Mouse (Mus musculus) bone marrow, adult 2 months (tissue): ENCODE data around the gene Rhot2. TPM values are rescaled to one million over a fixed set of nuclear protein-coding genes. Genes with fewer than 3 reads are reported as not detected.
A peak's percentile ranks its signal among the peaks of the same experiment; 100 is the strongest.

Experiments
- H3K27ac ChIP-seq: fragments of 200-500 bp; 2 replicates; pipeline ENCODE4 v1.5.1; 2012; ENCODE audit warnings: low read depth, mild to moderate bottlenecking, control low read depth, inconsistent platforms, low read length; ENCODE audit not compliant: control insufficient read depth, poor library complexity, insufficient read depth
- H3K4me1 ChIP-seq: fragments of 200-500 bp; 2 replicates; pipeline ENCODE4 v1.6.1; 2011; ENCODE audit warnings: low read length; ENCODE audit not compliant: control insufficient read depth, insufficient read depth
- H3K4me3 ChIP-seq: fragments of 200-500 bp; replicated peaks from 2 replicates; pipeline ENCODE3; 2011; ENCODE audit warnings: mild to moderate bottlenecking, low read depth, low read length, control low read depth; ENCODE audit not compliant: control insufficient read depth
- CTCF ChIP-seq: fragments of 200-500 bp; IDR thresholded peaks from 2 replicates; pipeline ENCODE4 v1.5.1; 2011; ENCODE audit warnings: low read length, control low read depth; ENCODE audit not compliant: control insufficient read depth, insufficient read depth
- POLR2A ChIP-seq: fragments of 200-500 bp; IDR thresholded peaks from 2 replicates; pipeline ENCODE4 v1.6.1; 2011; ENCODE audit warnings: low read depth, mild to moderate bottlenecking, control low read depth, low read length, borderline replicate concordance; ENCODE audit not compliant: control insufficient read depth
- WGBS: fragments of 180-500 bp; shearing (Covaris S2); methylation state at CpG from one replicate; pipeline ENCODE4 v1.1.7; 2018; 5-methylcytosine and 5-hydroxymethylcytosine counted together
- polyA plus RNA-seq: library from polyadenylated mRNA; stranded (reverse); fragments of >200 nt; gene quantifications from 2 replicates; pipeline ENCODE4 v1.2.4, GENCODE M21; 2011; ENCODE audit warnings: low replicate concordance; ENCODE audit not compliant: missing spikeins, insufficient read depth, insufficient read length

Gene Rhot2
- polyA plus RNA-seq, 1 experiment = 50.5 TPM

GRCm38 (mm10) chr17:25841117-25841880 is 3.4 kb downstream of the Rhot2 start, which contains the start of gene Gm20683:
Gene Gm20683, minus strand, starts transcription at chr17:25841763.
- WGBS = 91% methylated on average over 22 of the region's 22 CpGs
- H3K4me1 ChIP-seq = peaks cover 7% of the 10 kb centered on the region
- no peak within 1 kb of the TSS for H3K4me3 ChIP-seq
- H3K27ac ChIP-seq = no peak within 1 kb of the TSS
- TF ChIP-seq CTCF = no peak
- TF ChIP-seq POLR2A = no peak

GRCm38 (mm10) chr17:25840519-25840918 is 4.1 kb downstream of the Rhot2 start:
- Histone ChIP-seq H3K4me1 (peaks cover 7% of the 10 kb centered on the region), H3K27ac (no peak overlapping the region), H3K4me3 (no peak overlapping the region)
- TF ChIP-seq POLR2A = no peak
- no peak for TF ChIP-seq CTCF
- 94% methylated on average over 6 of the region's 6 CpGs for WGBS

GRCm38 (mm10) chr17:25839455-25840235 is 5.0 kb downstream of the Rhot2 start:
- no peak overlapping the region for H3K27ac ChIP-seq
- H3K4me1 ChIP-seq = peaks cover 5% of the 10 kb centered on the region
- no peak overlapping the region for H3K4me3 ChIP-seq
- no peak for TF ChIP-seq CTCF
- no peak for TF ChIP-seq POLR2A
- WGBS = 88% methylated on average over 14 of the region's 14 CpGs

GRCm38 (mm10) chr17:25838904-25839303 is 5.7 kb downstream of the Rhot2 start:
- 83% methylated on average over 4 of the region's 4 CpGs for WGBS
- Histone ChIP-seq H3K27ac (no peak overlapping the region), H3K4me1 (peaks cover 5% of the 10 kb centered on the region), H3K4me3 (no peak overlapping the region)
- TF ChIP-seq CTCF = no peak
- no peak for TF ChIP-seq POLR2A

GRCm38 (mm10) chr17:25837533-25837932 is 7.1 kb downstream of the Rhot2 start:
- Histone ChIP-seq H3K27ac (no peak overlapping the region), H3K4me3 (no peak overlapping the region), H3K4me1 (no peaks in the 10 kb centered on the region)
- TF ChIP-seq POLR2A (no peak), CTCF (no peak)
- WGBS = 77% methylated on average over 3 of the region's 3 CpGs

- WGBS = 1% methylated on average over 29 of the region's 29 CpGs
- 0 out of 2 replicates have a peak, but pooled peaks have one; percentile 15 for TF ChIP-seq POLR2A
- no peak for TF ChIP-seq CTCF
- Histone ChIP-seq H3K4me1 (no peaks in the 10 kb centered on the region), H3K4me3 (no peak within 1 kb of the TSS), H3K27ac (no peak within 1 kb of the TSS)
Measured at GRCm38 (mm10) chr17:25837076-25837410, 7.6 kb downstream of the Rhot2 start, which contains the start of gene Rhbdl1. Gene Rhbdl1, minus strand, starts transcription at chr17:25837295.

GRCm38 (mm10) chr17:25836397-25837075 is 8.1 kb downstream of the Rhot2 start:
- peaks cover 3% of the 10 kb centered on the region; the same call in 1 of the 2 replicates for H3K4me1 ChIP-seq
- no peak overlapping the region for H3K4me3 ChIP-seq
- no peak overlapping the region for H3K27ac ChIP-seq
- 23% methylated on average over 23 of the region's 23 CpGs for WGBS
- 0 out of 2 replicates have a peak, but pooled peaks have one; percentile 30 for TF ChIP-seq POLR2A
- no peak for TF ChIP-seq CTCF

GRCm38 (mm10) chr17:25835816-25836215 is 8.8 kb downstream of the Rhot2 start:
- TF ChIP-seq POLR2A (no peak), CTCF (no peak)
- 92% methylated on average over 16 of the region's 16 CpGs for WGBS
- Histone ChIP-seq H3K27ac (no peak overlapping the region), H3K4me1 (peaks cover 3% of the 10 kb centered on the region; the same call in 1 of the 2 replicates), H3K4me3 (no peak overlapping the region)
